Mouse (Mus musculus): ENCODE data around the gene Anapc1. TPM values are rescaled to one million over a fixed set of nuclear protein-coding genes. Genes with fewer than 3 reads are reported as not detected.
A peak's percentile ranks its signal among the peaks of the same experiment; 100 is the strongest.
"Not testable (repeated sequence)": the region's sequence is repeated elsewhere in the genome, so short reads cannot be mapped to it uniquely, and the experiment has no call there.

Anapc1 gene
- polyA plus RNA-seq, 1 experiment = 144 TPM

DNA sequence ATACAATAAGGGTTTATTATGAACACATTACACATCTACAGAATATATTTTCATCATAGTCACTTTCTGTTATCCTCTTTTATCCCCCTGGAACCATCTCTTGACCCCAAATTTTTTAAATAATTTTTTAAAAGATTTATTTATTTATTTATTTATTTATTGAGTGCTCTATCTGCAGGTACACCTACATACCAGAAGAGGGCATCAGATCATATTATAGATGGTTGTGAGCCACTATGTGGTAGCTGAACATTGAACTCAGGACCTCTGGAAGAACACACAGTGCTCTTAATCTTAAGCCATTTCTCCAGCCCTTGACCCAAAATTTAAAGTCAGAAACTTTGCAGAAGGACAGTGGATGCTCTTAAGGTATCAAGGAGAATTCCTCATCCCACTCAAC lies 7.4 kb upstream of the Anapc1 start:
- no peaks in the 10 kb centered on the region for H3K4me1 ChIP-seq (ENCODE audit: control insufficient read depth, insufficient read depth, low read length)
- no peak overlapping the region for H3K9ac ChIP-seq (ENCODE audit: low read depth, poor library complexity, severe bottlenecking)
- H3K27me3 ChIP-seq (ENCODE audit: control insufficient read depth, insufficient read depth, low read length, poor library complexity, severe bottlenecking) = no peaks in the 10 kb centered on the region
- no peak overlapping the region for H3K4me3 ChIP-seq (ENCODE audit: low read depth, low read length)
- no peaks in the 10 kb centered on the region for H3K9me3 ChIP-seq (replicated peaks; ENCODE audit: control insufficient read depth, insufficient read depth, low read length, poor library complexity, severe bottlenecking)
- no peaks in the 10 kb centered on the region for H3K36me3 ChIP-seq (ENCODE audit: control insufficient read depth, insufficient read depth, low read length, poor library complexity, severe bottlenecking)
- TF ChIP-seq EP300 (IDR thresholded peaks at IDR 0.05; ENCODE audit: insufficient read depth, low read depth, low read length) = no peak
- TF ChIP-seq POLR2A (IDR thresholded peaks at IDR 0.05; ENCODE audit: insufficient read depth, low read length) = no peak
- no peak for TF ChIP-seq CTCF (IDR thresholded peaks at IDR 0.05; ENCODE audit: low read depth, low read length)
- H3K27ac ChIP-seq (ENCODE audit: insufficient read depth, low read length) = no peak overlapping the region

DNA sequence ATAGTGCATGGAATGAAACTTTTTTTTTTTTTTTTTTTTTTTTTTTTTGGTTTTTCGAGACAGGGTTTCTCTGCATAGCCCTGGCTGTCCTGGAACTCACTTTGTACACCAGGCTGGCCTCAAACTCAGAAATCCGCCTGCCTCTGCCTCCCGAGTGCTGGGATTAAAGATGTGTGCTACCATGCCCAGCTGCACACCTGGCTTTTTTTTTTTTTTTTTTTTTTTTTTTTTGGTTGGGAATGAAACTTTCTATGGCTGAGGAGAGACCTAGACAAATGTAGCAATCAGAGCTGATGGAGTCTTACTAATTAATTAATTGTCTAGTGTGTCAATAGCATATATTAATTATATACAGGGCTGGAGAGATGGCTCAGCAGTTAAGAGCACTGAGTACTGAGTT lies 6.6 kb upstream of the Anapc1 start:
- H3K27ac ChIP-seq (ENCODE audit: insufficient read depth, low read length); H3K27me3 ChIP-seq (ENCODE audit: control insufficient read depth, insufficient read depth, low read length, poor library complexity, severe bottlenecking); H3K4me1 ChIP-seq (ENCODE audit: control insufficient read depth, insufficient read depth, low read length); H3K9ac ChIP-seq (ENCODE audit: low read depth, poor library complexity, severe bottlenecking); H3K9me3 ChIP-seq (replicated peaks; ENCODE audit: control insufficient read depth, insufficient read depth, low read length, poor library complexity, severe bottlenecking); H3K36me3 ChIP-seq (ENCODE audit: control insufficient read depth, insufficient read depth, low read length, poor library complexity, severe bottlenecking); H3K4me3 ChIP-seq (ENCODE audit: low read depth, low read length): not testable (repeated sequence)

DNA sequence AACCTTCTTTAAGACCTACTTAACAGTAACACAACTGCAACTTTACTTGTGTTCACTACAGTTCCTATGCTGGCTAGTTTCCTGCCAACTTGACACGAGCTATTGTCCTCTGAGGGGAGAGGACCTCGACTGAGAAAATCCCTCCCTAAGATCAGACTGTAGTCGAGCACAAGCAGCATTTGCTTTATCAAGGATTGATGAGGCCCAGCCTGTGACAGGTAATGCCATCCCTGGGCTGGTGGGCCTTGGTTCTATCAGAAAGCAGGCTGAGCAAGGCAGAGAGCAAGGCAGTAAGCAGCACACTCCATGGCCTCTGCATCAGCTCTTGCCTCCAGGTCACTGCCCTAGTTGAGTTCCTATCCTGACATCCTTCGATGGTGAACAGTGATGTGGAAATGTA lies 6.0 kb upstream of the Anapc1 start:
- Histone ChIP-seq H3K4me1 (ENCODE audit: control insufficient read depth, insufficient read depth, low read length) (no peaks in the 10 kb centered on the region), H3K9ac (ENCODE audit: low read depth, poor library complexity, severe bottlenecking) (no peak overlapping the region), H3K27ac (ENCODE audit: insufficient read depth, low read length) (no peak overlapping the region), H3K9me3 (replicated peaks; ENCODE audit: control insufficient read depth, insufficient read depth, low read length, poor library complexity, severe bottlenecking) (no peaks in the 10 kb centered on the region), H3K36me3 (ENCODE audit: control insufficient read depth, insufficient read depth, low read length, poor library complexity, severe bottlenecking) (no peaks in the 10 kb centered on the region), H3K4me3 (ENCODE audit: low read depth, low read length) (no peak overlapping the region), H3K27me3 (ENCODE audit: control insufficient read depth, insufficient read depth, low read length, poor library complexity, severe bottlenecking) (no peaks in the 10 kb centered on the region)
- no peak for TF ChIP-seq CTCF (IDR thresholded peaks at IDR 0.05; ENCODE audit: low read depth, low read length)
- no peak for TF ChIP-seq EP300 (IDR thresholded peaks at IDR 0.05; ENCODE audit: insufficient read depth, low read depth, low read length)
- no peak for TF ChIP-seq POLR2A (IDR thresholded peaks at IDR 0.05; ENCODE audit: insufficient read depth, low read length)

DNA sequence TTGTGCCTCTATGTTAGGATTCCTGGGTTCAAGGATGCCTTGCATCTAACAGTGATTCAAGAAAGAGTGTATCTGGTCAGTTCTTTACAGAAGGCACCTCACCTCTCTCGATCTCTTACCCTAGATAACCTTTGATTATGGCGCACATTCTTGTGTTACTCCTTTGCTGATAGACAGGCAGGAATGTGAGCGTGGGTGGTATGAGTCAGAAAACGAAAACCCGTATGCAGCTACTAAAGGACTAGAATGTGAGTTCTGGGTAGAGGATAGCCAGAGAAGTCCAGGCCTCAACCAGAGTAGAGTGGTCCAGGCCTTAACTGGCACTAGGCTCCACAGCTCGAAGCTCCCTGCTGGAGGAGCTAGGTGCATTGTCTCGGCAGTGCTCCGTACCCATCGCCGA lies 5.6 kb upstream of the Anapc1 start:
- no peaks in the 10 kb centered on the region for H3K27me3 ChIP-seq (ENCODE audit: control insufficient read depth, insufficient read depth, low read length, poor library complexity, severe bottlenecking)
- H3K36me3 ChIP-seq (ENCODE audit: control insufficient read depth, insufficient read depth, low read length, poor library complexity, severe bottlenecking) = no peaks in the 10 kb centered on the region
- no peak overlapping the region for H3K27ac ChIP-seq (ENCODE audit: insufficient read depth, low read length)
- no peaks in the 10 kb centered on the region for H3K4me1 ChIP-seq (ENCODE audit: control insufficient read depth, insufficient read depth, low read length)
- peak overlapping the region; percentile 45 for H3K9ac ChIP-seq (ENCODE audit: low read depth, poor library complexity, severe bottlenecking)
- no peak for TF ChIP-seq EP300 (IDR thresholded peaks at IDR 0.05; ENCODE audit: insufficient read depth, low read depth, low read length)
- TF ChIP-seq CTCF (IDR thresholded peaks at IDR 0.05; ENCODE audit: low read depth, low read length) = no peak
- TF ChIP-seq POLR2A (IDR thresholded peaks at IDR 0.05; ENCODE audit: insufficient read depth, low read length) = no peak
- no peaks in the 10 kb centered on the region for H3K9me3 ChIP-seq (replicated peaks; ENCODE audit: control insufficient read depth, insufficient read depth, low read length, poor library complexity, severe bottlenecking)
- H3K4me3 ChIP-seq (ENCODE audit: low read depth, low read length) = no peak overlapping the region

DNA sequence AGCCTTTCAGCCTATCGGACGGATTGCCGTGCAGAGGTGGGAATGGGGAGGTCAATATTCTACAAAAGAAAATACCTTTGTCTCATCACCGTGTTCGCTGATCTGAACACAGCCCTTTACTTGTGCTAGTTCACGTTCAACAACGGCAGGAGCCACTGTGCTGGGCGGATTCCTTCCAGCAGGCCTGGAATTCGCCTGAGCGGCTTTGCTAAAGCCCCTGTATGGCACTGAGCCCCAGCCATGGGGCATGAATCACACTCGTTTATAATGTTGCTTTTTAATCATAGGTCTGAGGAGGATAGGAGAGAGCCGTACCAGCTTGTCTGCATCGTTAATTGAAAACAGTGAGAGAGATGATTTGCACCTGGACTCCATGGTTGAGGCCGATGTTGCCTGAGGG lies 5.1 kb upstream of the Anapc1 start:
- Histone ChIP-seq H3K27me3 (ENCODE audit: control insufficient read depth, insufficient read depth, low read length, poor library complexity, severe bottlenecking) (no peaks in the 10 kb centered on the region), H3K9me3 (replicated peaks; ENCODE audit: control insufficient read depth, insufficient read depth, low read length, poor library complexity, severe bottlenecking) (no peaks in the 10 kb centered on the region), H3K9ac (ENCODE audit: low read depth, poor library complexity, severe bottlenecking) (peak overlapping the region; percentile 45), H3K27ac (ENCODE audit: insufficient read depth, low read length) (no peak overlapping the region), H3K36me3 (ENCODE audit: control insufficient read depth, insufficient read depth, low read length, poor library complexity, severe bottlenecking) (no peaks in the 10 kb centered on the region), H3K4me1 (ENCODE audit: control insufficient read depth, insufficient read depth, low read length) (no peaks in the 10 kb centered on the region), H3K4me3 (ENCODE audit: low read depth, low read length) (no peak overlapping the region)
- TF ChIP-seq POLR2A (IDR thresholded peaks at IDR 0.05; ENCODE audit: insufficient read depth, low read length) (no peak), CTCF (IDR thresholded peaks at IDR 0.05; ENCODE audit: low read depth, low read length) (no peak), EP300 (IDR thresholded peaks at IDR 0.05; ENCODE audit: insufficient read depth, low read depth, low read length) (no peak)

DNA sequence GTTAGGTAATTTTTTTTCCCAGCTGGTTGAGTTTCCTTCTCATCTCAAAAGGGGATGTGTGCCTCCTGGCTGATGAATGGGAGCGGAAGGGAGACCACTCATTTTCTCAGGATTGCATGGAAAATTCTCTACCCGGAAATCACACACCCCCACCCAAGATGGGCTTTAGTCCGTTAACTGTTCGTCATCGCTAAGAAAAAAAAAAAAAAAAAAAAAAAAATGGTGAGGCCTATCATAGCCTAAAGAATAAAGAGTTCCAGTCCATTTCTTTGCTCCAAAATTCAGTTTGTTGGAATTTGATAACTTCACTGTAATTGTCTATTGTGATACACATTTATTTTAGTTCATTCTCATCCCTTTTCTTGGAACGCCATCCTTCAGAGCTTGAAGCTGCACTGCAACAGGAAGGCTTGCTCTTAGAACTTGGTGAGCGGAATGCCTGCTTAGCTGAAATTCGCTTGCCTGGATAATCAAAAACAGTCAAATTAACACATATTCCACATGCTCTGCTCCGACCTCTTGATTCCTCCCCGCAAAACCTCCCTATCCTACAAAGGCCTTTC lies 448 bp upstream of the Anapc1 start:
- peak overlapping the region; percentile 93 for H3K9ac ChIP-seq (ENCODE audit: low read depth, poor library complexity, severe bottlenecking)
- H3K36me3 ChIP-seq (ENCODE audit: control insufficient read depth, insufficient read depth, low read length, poor library complexity, severe bottlenecking) = peaks cover 10% of the 10 kb centered on the region
- no peaks in the 10 kb centered on the region for H3K27me3 ChIP-seq (ENCODE audit: control insufficient read depth, insufficient read depth, low read length, poor library complexity, severe bottlenecking)

More for the DNA sequence above, 448 bp upstream of the Anapc1 start:
- Histone ChIP-seq H3K9me3 (replicated peaks; ENCODE audit: control insufficient read depth, insufficient read depth, low read length, poor library complexity, severe bottlenecking) (no peaks in the 10 kb centered on the region), H3K4me3 (ENCODE audit: low read depth, low read length) (peak overlapping the region; percentile 97), H3K4me1 (ENCODE audit: control insufficient read depth, insufficient read depth, low read length) (peaks cover 1% of the 10 kb centered on the region), H3K27ac (ENCODE audit: insufficient read depth, low read length) (no peak overlapping the region)
- TF ChIP-seq CTCF (IDR thresholded peaks at IDR 0.05; ENCODE audit: low read depth, low read length) = no peak

All from ES-Bruce4 (cell line).